Mouse (Mus musculus): ENCODE data around the gene Stk40. TPM values are rescaled to one million over a fixed set of nuclear protein-coding genes. Genes with fewer than 3 reads are reported as not detected.
"Not testable (repeated sequence)": the region's sequence is repeated elsewhere in the genome, so short reads cannot be mapped to it uniquely, and the experiment has no call there.

The Stk40 gene
- total RNA-seq (2021), result 10 to 100 TPM; 74.6 to 80.1 TPM
- long read RNA-seq, experiment 1, transcript Stk40-201 (11 exons, 3,492 nt), result major isoform, 11 of 37 reads
- long read RNA-seq, experiment 1, partial matches to known transcripts, result 2 of 37 reads
- long read RNA-seq, experiment 1, other reads (novel, unspliced or antisense), result 24 of 37 reads
- long read RNA-seq, experiment 2, transcript Stk40-201 (11 exons, 3,492 nt), result major isoform, 25 of 49 reads
- long read RNA-seq, experiment 2, partial matches to known transcripts, result 24 of 49 reads
- long read RNA-seq, experiment 2, other reads (novel, unspliced or antisense), result 0 of 49 reads

DNA sequence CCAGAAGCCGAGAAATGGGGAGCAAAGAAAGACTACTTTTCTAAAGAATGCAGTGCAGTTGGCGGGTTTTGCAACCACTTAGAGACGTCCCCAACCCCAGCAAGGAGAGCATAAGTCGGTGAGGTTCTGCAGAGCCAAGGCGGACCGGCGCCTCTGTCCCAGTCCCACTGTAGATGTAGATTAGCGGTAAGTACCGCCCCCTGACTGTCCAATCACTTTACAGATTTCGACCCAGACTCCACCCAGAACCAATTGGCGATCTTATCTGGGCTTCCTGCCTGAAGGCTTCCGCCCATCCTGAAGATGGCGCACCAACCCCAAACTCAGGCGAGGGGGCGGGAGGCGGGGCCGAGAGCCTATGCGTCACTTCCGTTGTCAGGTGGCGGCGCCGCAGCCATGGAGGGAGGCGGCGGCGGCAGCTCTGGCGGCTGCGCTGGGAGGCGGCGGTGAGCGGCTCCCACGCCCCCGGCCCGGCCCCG is at the start of gene Stk40:
Gene Stk40 (plus strand): TSS at position 368 of the 479 bp plus-strand sequence.
- peak; percentile 90 to 94 for DNase-seq
- intact Hi-C loops (cut with DNase I), result no loop called here

DNA sequence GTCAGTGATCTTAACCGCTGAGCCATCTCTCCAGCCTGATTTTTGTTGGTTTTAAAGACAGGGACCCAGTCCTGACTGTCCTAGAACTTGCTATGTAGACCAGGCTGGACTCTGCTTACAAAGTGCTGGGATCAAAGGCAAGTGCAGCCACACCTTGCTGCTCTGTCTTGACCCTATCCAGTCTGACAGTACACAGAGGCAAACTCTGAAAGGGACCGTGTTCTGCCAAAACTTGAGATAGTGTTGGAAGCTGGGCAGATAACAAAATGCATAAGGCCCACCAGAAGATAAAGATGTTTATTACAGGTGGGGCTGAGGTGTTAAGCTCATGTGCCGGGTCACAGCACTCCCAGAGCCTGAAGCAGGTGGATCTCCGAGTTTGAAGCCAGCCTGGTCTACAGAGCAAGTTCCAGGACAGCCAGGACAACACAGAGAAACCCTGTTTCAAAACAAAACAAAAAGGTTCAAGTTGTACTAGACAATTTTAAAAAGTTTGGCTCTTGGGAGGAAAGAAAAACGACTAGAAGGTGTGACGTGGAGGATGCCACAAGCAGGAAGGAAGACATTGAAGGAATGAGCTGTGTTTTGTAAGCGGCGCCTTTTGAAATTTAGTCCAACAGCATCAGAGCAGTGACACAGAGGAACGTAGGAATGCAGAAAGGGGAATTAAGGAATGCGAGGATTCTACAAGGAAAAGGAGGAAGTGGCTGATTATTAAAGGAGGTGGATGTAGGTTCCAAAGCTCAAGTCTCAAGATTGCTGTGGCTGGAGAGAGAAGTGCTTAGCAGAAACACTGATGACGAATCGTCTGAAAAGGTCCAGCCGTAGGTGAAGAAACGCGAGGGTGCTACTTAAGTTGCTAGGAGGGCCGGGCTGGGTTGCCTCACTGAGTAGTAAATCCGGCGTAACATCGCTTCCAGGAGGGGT is 46.3 kb upstream of the Stk40 start:
- no peak for DNase-seq
- intact Hi-C loops (cut with DNase I), result no loop called here

- intact Hi-C loops (cut with DNase I), result no loop called here
- DNase-seq, result peak; percentile 77
Observed at GRCm38 (mm10) chr4:126058134-126058996, 45.4 kb upstream of the Stk40 start, which contains the start of gene Oscp1. Gene Oscp1, plus strand, starts transcription at chr4:126058565.

GRCm38 (mm10) chr4:126058997-126059362 is 44.8 kb upstream of the Stk40 start:
- no peak for DNase-seq
- intact Hi-C loops (cut with DNase I), result no loop called here

DNA sequence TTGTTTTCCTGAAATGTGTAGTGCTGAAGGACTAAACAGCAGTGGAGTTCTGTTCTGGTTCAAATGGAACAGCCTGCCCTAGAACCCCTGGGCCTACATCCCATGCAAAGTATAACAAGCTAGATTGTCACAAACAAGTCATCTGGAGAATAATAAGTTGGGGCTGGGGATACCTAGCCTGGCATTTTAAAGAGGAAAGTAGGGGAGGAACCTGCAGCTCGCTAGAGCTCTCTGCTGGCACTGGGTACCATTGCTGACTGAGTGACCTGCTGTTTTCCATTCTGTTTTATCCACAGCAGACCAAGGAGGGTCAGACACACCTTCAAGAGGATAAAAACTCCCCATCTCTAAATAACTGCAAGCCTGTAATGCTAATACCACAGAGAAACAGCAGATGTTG is 40.9 kb upstream of the Stk40 start:
- no peak for DNase-seq
- intact Hi-C loops (cut with DNase I), result no loop called here

GRCm38 (mm10) chr4:126065241-126065640 is 38.5 kb upstream of the Stk40 start:
- no peak for DNase-seq
- intact Hi-C loops (cut with DNase I), result no loop called here

- DNase-seq, result no peak
Observed at GRCm38 (mm10) chr4:126067401-126068077, 36.2 kb upstream of the Stk40 start.

DNA sequence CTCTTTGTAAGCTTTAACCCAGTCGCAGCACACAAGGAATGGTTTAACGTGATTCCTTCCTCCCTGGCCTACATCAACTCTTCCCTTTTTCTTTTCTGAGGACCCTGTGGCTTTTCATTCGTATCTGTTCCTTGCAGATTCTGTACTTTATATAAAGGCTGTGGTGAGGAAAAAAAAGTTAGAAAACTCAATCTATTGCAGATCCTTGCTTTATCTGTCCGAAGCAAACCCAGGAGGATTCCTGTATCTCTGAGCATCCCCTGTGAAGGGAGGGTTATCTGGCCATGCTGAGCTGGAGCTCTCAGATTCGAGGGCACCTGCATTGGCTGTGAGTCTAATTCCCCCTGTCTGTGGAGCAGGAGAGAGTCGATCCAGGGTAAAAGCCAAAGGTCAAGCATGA is 34.9 kb upstream of the Stk40 start:
- intact Hi-C loops (cut with DNase I), result no loop called here
- DNase-seq, result no peak

More at GRCm38 (mm10) chr4:126067401-126068077, 36.2 kb upstream of the Stk40 start:
- intact Hi-C loops (cut with DNase I), result no loop called here

GRCm38 (mm10) chr4:126077833-126078232 is 25.9 kb upstream of the Stk40 start:
- intact Hi-C loops (cut with DNase I), result no loop called here
- no peak for DNase-seq

- intact Hi-C loops (cut with DNase I), result no loop called here
Observed at GRCm38 (mm10) chr4:126079266-126079665, 24.5 kb upstream of the Stk40 start.

DNA sequence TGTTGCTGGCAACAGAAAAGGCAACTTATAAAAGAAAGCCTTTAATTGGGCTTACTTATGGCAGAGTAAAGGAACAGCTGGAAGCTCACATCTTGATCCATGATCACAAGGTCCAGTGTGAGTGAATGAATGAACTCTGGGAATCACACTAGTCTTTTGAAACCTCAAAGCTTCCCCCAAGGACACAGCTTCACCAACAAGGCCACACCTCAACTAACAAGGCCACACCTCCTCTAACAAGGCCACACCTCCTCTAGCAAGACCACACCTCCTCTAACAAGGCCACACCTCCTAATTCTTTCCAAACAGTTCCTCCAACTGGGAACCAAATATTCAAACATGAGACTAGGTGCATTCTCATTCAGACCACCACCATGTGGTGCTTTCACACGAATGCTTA is 22.2 kb upstream of the Stk40 start:
- intact Hi-C loops (cut with DNase I), result loop anchor here (10.0 kb wide), 1 partner anchor 183 kb away; the partner anchor contains the start of gene Trappc3
- DNase-seq, result no peak

More at GRCm38 (mm10) chr4:126079266-126079665, 24.5 kb upstream of the Stk40 start:
- no peak for DNase-seq

GRCm38 (mm10) chr4:126083021-126083420 is 20.7 kb upstream of the Stk40 start:
- DNase-seq, result no peak
- intact Hi-C loops (cut with DNase I), result loop anchor here (10.0 kb wide), 1 partner anchor 182 kb away; the partner anchor contains the start of gene Trappc3

DNA sequence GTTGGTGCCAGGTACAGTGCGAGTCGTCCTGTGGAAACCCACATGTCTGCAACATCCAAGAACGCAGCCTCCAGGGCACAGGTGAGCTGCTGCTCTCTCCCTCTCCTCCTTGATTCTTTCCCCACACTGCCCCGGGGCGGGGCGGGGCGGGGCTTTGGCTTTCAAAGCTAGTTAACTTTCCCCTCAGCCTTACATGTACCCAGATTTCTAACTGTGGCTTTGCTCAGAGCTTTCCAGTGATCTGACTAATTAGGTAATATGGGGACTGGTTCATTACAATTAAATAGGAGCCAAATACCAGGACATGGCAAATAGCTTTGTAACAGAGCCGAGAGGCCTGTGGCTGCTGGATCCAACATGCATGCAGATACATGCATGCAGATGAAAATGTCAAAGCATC is 19.4 kb upstream of the Stk40 start:
- DNase-seq, result no peak
- intact Hi-C loops (cut with DNase I), result loop anchor here (10.0 kb wide), 1 partner anchor 180 kb away; the partner anchor contains the start of gene Trappc3

- DNase-seq, result peak; percentile 69 to 86
- intact Hi-C loops (cut with DNase I), result loop anchor here (5.0 to 10.0 kb wide), 2 partner anchors 41 to 179 kb away; partner anchors contain the start of gene Trappc3
Observed at GRCm38 (mm10) chr4:126085996-126086576, 17.7 kb upstream of the Stk40 start.

DNA sequence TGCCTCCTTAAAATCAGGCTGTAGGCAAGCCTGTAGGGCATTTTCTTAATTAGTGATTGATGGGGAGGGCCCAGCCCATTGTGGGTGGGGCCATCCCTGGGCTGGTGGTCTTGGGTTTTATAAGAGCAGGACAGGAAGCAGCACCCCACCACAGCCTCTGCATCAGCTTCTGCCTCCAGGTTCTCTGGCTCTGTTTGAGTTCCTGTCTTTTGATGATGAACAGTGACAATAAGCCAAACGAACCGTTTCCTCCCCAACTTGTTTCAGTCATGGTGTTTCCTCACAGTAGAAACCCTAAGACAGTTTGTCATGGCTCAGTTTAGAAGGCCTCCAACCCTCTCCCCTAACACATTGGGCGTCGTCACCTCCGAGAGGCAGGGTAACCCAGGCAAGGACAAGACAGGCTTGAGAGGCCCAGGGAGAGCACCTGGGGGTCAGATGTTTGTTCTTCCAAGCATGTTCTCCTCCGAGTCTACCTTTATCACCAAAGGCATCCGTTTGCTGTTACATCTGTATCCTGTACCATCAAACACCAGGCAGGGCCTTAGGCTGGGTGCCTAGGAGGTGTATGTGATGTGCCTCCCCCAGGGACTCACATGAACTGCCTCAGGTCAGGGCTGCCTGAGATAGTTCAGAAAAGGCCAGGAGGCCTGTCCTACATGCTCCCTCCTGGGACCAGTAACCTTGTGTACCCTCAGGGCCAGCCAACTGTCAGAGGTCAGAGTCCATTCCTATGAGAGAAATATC is 13.5 kb upstream of the Stk40 start:
- DNase-seq, result no peak
- intact Hi-C loops (cut with DNase I), result no loop called here

GRCm38 (mm10) chr4:126090848-126091124 is 13.0 kb upstream of the Stk40 start:
- intact Hi-C loops (cut with DNase I), result no loop called here

DNA sequence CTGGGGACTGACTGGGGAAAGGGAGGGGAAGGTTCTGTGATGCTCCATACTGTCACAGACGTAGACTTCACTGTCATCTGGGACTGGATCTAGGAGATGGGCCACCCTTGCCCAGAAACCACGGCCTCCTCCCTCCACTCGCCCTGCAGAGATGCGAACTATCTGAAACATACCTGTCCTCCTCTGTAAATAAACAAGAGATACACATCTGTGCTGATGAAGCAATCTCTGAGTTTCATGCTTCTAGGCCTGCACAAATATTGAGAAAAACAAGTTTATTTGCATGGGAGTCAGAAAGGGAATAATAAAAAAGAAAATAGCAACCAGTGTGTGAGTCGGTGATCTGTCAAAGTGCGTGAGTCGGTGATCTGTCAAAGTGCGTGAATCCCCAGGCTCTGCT is 11.9 kb upstream of the Stk40 start:
- intact Hi-C loops (cut with DNase I), result no loop called here
- DNase-seq, result no peak

More at GRCm38 (mm10) chr4:126090848-126091124, 13.0 kb upstream of the Stk40 start:
- DNase-seq, result no peak

DNA sequence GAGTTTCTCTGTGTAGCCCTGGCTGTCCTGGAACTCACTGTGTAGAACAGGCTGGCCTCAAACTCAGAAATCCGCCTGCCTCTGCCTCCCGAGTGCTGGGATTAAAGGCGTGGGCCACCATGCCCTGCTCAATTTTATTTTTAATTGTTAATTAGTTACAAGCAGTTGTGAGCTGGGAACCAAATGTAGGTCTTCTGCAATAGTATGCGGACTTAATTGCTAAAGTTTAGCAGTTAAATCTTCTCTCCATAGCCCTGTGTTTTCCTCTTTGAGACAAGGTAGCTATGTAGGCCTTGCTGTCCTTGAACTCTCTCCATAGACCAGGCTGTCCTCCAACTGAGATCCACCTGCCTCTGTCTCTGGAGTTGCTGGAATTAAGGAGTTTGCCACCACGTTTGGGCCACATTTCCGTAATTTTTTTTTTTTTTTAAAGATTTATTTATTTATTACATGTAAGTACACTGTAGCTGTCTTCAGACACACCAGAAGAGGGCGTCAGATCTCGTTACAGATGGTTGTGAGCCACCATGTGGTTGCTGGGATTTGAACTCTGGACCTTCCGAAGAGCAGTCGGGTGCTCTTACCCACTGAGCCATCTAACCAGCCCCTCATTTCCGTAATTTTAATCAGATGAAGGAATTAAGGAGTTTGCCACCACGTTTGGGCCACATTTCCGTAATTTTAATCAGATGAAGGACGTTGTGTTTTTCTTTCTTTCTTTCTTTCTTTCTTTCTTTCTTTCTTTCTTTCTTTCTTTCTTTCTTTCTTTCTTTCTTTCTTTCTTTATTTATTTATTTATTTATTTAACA is 7.9 kb upstream of the Stk40 start:
- intact Hi-C loops (cut with DNase I); DNase-seq: not testable (repeated sequence)
